In the genomic region with DNA sequence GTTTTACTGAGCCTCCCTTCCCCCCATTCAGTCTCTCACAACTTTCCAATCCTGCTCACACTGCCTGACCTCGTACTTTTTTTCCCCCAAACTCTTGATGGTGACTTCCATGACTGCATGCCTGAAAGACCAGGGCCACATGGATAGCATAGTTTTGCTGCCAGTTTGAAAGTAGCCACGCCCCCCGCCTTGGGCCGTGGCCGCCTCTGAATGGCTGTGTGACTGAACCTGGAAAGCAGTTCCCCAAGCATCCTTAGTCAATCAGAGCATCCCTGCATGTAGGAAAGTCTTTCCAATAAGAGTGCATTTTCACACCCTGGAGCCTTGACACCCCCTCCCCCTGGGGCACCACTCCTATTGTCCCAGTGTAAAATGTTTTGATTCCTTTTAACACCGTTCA, we compare ENCODE assay signal across 27 mouse cellular contexts.
DNase-seq lines count a peak whose midpoint lies in the region; ATAC-seq and TF ChIP-seq lines count a peak whose summit lies in the region.
"Had no signal": no experiment of that assay in that cellular context is flagged by ENCODE, and none has a peak within 500 bp of the region (broad histone marks: within the 10 kb centered on the region; RNA-seq: fewer than 3 reads in every experiment).

No protein-coding gene starts in this region.

- no peaks in the 10 kb centered on the region for H3K4me1 ChIP-seq in embryonic facial prominence, embryonic 11.5 days (ENCODE audit: control insufficient read depth, insufficient read depth, low read length)
- H3K4me1 ChIP-seq: forebrain, embryonic 15.5 days; heart, embryonic 12.5 days; heart, embryonic 15.5 days; hindbrain, embryonic 12.5 days; hindbrain, embryonic 15.5 days had no signal

- H3K4me2 ChIP-seq in embryonic facial prominence, embryonic 11.5 days (ENCODE audit: low read depth, low read length): no peak overlapping the region
- H3K4me2 ChIP-seq: embryonic facial prominence, embryonic 13.5 days; forebrain, embryonic 15.5 days; heart, embryonic 12.5 days; heart, embryonic 15.5 days; hindbrain, embryonic 12.5 days; hindbrain, embryonic 15.5 days had no signal

- no peak for TF ChIP-seq CTCF in gastrocnemius, adult 2 months (IDR thresholded peaks at IDR 0.05)

- no peak for ATAC-seq in embryonic facial prominence, embryonic 11.5 days (replicated peaks; ENCODE audit: insufficient number of reproducible peaks, low FRiP score, low TSS enrichment, low read depth)
- ATAC-seq: forebrain, embryonic 15.5 days; intestine, postnatal 0 days had no signal

- intact Hi-C loops in gastrocnemius, adult 2 months (cut with DNase I): loop anchor here (10.0 kb wide), 1 partner anchor 111 kb away; no protein-coding TSS in a partner anchor

- H3K27me3 ChIP-seq in embryonic facial prominence, embryonic 11.5 days (ENCODE audit: control insufficient read depth, insufficient read depth, low read length): no peaks in the 10 kb centered on the region
- H3K27me3 ChIP-seq: embryonic facial prominence, embryonic 13.5 days; forebrain, embryonic 15.5 days; heart, embryonic 12.5 days; heart, embryonic 15.5 days; hindbrain, embryonic 12.5 days; hindbrain, embryonic 15.5 days had no signal

- H3K9ac ChIP-seq in embryonic facial prominence, embryonic 11.5 days (replicated peaks; ENCODE audit: low read length): no peak overlapping the region
- H3K9ac ChIP-seq: embryonic facial prominence, embryonic 13.5 days; forebrain, embryonic 15.5 days; heart, embryonic 12.5 days; heart, embryonic 15.5 days; hindbrain, embryonic 12.5 days; hindbrain, embryonic 15.5 days had no signal

- peak; percentile 24 for DNase-seq in embryo, embryonic 10 days (ENCODE audit: low spot score)
- no peak for DNase-seq in embryo, embryonic 9.5 days (ENCODE audit: extremely low spot score)
- DNase-seq in gastrocnemius, adult 2 months: no peak
- DNase-seq in gastrocnemius, postnatal 4 days (ENCODE audit: low spot score in 2 of 2): no peak
- DNase-seq in R1 (ENCODE audit: low read depth, low spot score): peak; percentile 18
- peak; percentile 23 for DNase-seq in embryonic facial prominence, embryonic 11.5 days (ENCODE audit: low spot score)
- no peak for DNase-seq in adrenal gland, postnatal 25 days
- DNase-seq in heart, adult 8-10 months (ENCODE audit: low spot score): no peak
- DNase-seq: adrenal gland, adult 2 months; adrenal gland, postnatal 14 days; cerebellum, adult 11-12 months; cerebellum, adult 8-10 months; cerebellum, postnatal 10 days; cerebellum, postnatal 36 days; gastrocnemius, postnatal 10 days; gastrocnemius, postnatal 36 days; heart, adult 11 months; heart, postnatal 10 days; heart, postnatal 36 days had no signal

- H3K27ac ChIP-seq in gastrocnemius, adult 2 months: peak overlapping the region; percentile 57; the same call in 1 of the 2 replicates
- H3K27ac ChIP-seq in embryonic facial prominence, embryonic 11.5 days (replicated peaks; ENCODE audit: low read depth, low read length): no peak overlapping the region
- H3K27ac ChIP-seq: embryonic facial prominence, embryonic 13.5 days; forebrain, embryonic 10.5 days; forebrain, embryonic 15.5 days; heart, embryonic 15.5 days; hindbrain, embryonic 12.5 days; hindbrain, embryonic 15.5 days had no signal

- no peaks in the 10 kb centered on the region for H3K36me3 ChIP-seq in embryonic facial prominence, embryonic 11.5 days (replicated peaks; ENCODE audit: control insufficient read depth, insufficient read depth, low read depth, low read length)
- H3K36me3 ChIP-seq: embryonic facial prominence, embryonic 13.5 days; forebrain, embryonic 10.5 days; forebrain, embryonic 15.5 days; heart, embryonic 12.5 days; heart, embryonic 15.5 days; hindbrain, embryonic 12.5 days; hindbrain, embryonic 15.5 days had no signal

- WGBS in embryonic facial prominence, embryonic 11.5 days: 62% methylated on average over 6 of the region's 6 CpGs

- H3K4me3 ChIP-seq in gastrocnemius, adult 2 months: no peak overlapping the region
- no peak overlapping the region for H3K4me3 ChIP-seq in embryonic facial prominence, embryonic 11.5 days (ENCODE audit: low read depth, low read length)
- H3K4me3 ChIP-seq: embryonic facial prominence, embryonic 13.5 days; forebrain, embryonic 10.5 days; forebrain, embryonic 15.5 days; heart, embryonic 12.5 days; heart, embryonic 15.5 days; hindbrain, embryonic 12.5 days; hindbrain, embryonic 15.5 days had no signal

- no peaks in the 10 kb centered on the region for H3K9me3 ChIP-seq in embryonic facial prominence, embryonic 11.5 days (replicated peaks; ENCODE audit: control insufficient read depth, low read length)
- H3K9me3 ChIP-seq: embryonic facial prominence, embryonic 13.5 days; forebrain, embryonic 10.5 days; forebrain, embryonic 15.5 days; heart, embryonic 12.5 days; heart, embryonic 15.5 days; hindbrain, embryonic 12.5 days; hindbrain, embryonic 15.5 days had no signal

Comparison
In these comparisons a context has a peak if more than half of its experiments do, and no peak if none do; other contexts are left out.
1. DNase-seq: peak in embryo, embryonic 10 days (single experiment), R1 (single experiment) and embryonic facial prominence, embryonic 11.5 days (single experiment); none in embryo, embryonic 9.5 days (single experiment), gastrocnemius, adult 2 months (single experiment), gastrocnemius, postnatal 4 days (0 of 2), adrenal gland, postnatal 25 days (single experiment) and heart, adult 8-10 months (single experiment).